Mouse (Mus musculus) olfactory bulb, adult 2 months (tissue): Measurements from ENCODE around the gene Zwint. TPM values are rescaled to one million over a fixed set of nuclear protein-coding genes. Genes with fewer than 3 reads are reported as not detected.
A peak's percentile ranks its signal among the peaks of the same experiment; 100 is the strongest.

Experiments used
- H3K27ac ChIP-seq: fragments of 200-500 bp; 2 replicates; pipeline ENCODE4 v1.5.1; 2012; ENCODE audit warnings: low read depth, low read length; ENCODE audit not compliant: insufficient read depth
- H3K4me1 ChIP-seq: fragments of 200-500 bp; 2 replicates; pipeline ENCODE4 v1.6.1; 2012; ENCODE audit warnings: low read length; ENCODE audit not compliant: control insufficient read depth, insufficient read depth
- H3K4me3 ChIP-seq: fragments of 200-500 bp; 2 replicates; pipeline ENCODE4 v1.5.1; 2012; ENCODE audit warnings: mild to moderate bottlenecking, low read depth, low read length, moderate library complexity; ENCODE audit not compliant: insufficient read depth
- CTCF ChIP-seq: fragments of 200-500 bp; IDR thresholded peaks from 2 replicates; pipeline ENCODE4 v1.5.1; 2012; ENCODE audit warnings: low read depth, mild to moderate bottlenecking, low read length, moderate library complexity; ENCODE audit not compliant: insufficient read depth
- POLR2A ChIP-seq: fragments of 200-500 bp; IDR thresholded peaks from 2 replicates; pipeline ENCODE4 v1.6.1; 2012; ENCODE audit warnings: mild to moderate bottlenecking, low read depth, low read length, moderate library complexity; ENCODE audit not compliant: insufficient read depth
- WGBS: fragments of 180-500 bp; shearing (Covaris S2); methylation state at CpG from one replicate; pipeline ENCODE4 v1.1.7; 2018; 5-methylcytosine and 5-hydroxymethylcytosine counted together
- polyA plus RNA-seq: library from polyadenylated mRNA; stranded (reverse); fragments of >200 nt; gene quantifications from 2 replicates; pipeline ENCODE4 v1.2.4, GENCODE M21; 2012; ENCODE audit warnings: low replicate concordance; ENCODE audit not compliant: missing spikeins, insufficient read depth, insufficient read length

Gene Zwint
- 740 TPM in 1 of 2 replicates, not detected in the other for polyA plus RNA-seq

DNA sequence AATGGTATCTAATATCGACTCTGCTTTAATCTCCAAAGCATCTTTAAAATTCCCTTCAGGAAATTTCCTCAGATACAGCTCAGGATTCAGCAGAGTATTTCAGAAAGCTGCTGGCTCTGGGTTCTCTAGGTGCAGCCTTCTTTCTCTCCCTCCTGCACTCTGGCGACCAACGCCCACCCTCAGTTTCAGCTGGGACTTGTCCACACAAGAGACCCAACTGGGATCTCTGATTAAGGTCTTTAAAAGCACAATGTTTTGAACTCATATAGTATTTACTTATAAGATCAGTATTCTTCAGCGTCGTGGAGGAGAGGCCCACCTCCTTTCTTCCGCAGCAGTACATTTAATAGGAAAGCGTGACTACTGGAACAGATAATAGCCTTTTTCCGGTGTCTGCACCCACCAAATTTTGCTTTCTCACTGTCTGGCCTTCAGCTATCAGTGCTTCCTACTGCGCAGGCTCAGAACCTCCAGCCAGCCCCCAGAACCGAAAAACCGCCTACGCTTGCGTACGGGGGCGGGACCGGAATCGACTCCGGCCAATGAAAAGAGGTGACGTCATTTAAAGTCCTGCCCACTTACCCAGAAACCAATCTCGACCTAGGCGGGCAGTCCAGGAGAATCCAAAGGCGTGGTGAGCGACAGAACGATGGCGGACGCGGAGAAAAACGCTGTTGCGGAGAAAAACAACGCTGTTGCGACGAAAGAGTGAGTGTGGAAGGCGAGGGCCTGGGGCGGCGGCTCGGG is at the start of gene Zwint:
Zwint (plus strand) TSS at position 576 of the 747 bp plus-strand sequence.
- Histone ChIP-seq H3K4me3 (peak within 1 kb of the TSS; percentile 85), H3K4me1 (peaks cover 20% of the 10 kb centered on the region), H3K27ac (peak within 1 kb of the TSS; percentile 88)
- TF ChIP-seq POLR2A (peak; percentile 81), CTCF (no peak)
- 2% methylated on average over 36 of the region's 36 CpGs for WGBS

GRCm38 (mm10) chr10:72613125-72613915 is 41.3 kb upstream of the Zwint start:
- H3K27ac ChIP-seq: no peak overlapping the region
- TF ChIP-seq CTCF: no peak
- no peak for TF ChIP-seq POLR2A
- H3K4me1 ChIP-seq: no peaks in the 10 kb centered on the region
- H3K4me3 ChIP-seq: no peak overlapping the region
- WGBS: 59% methylated on average over 5 of the region's 5 CpGs

DNA sequence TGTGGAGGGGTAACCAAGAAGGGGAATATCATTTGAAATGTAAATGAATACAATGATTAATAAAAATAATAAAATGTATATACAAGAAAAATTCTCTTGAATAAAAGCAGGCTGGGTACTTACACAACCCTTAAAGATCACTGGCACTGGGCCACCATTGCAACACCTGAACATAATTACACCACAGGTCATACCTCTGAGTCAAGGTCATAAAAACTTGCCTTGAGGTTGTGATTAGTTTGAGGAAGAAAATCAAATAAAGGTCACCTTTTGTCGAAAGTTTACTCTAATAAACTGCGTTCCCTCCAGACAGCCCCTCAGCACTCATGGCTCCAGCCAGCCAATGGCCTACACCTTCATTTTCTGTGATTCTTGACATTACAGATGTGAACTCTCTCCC is 38.5 kb upstream of the Zwint start:
- no peaks in the 10 kb centered on the region for H3K4me1 ChIP-seq
- 92% methylated on average over 2 of the region's 2 CpGs for WGBS
- H3K27ac ChIP-seq: no peak overlapping the region
- TF ChIP-seq CTCF (no peak), POLR2A (no peak)
- no peak overlapping the region for H3K4me3 ChIP-seq

GRCm38 (mm10) chr10:72620527-72620926 is 34.1 kb upstream of the Zwint start:
- H3K27ac ChIP-seq: 0 out of 2 replicates have a peak overlapping the region, but pooled peaks have one; percentile 21
- no peaks in the 10 kb centered on the region for H3K4me1 ChIP-seq
- 46% methylated on average over 2 of the region's 2 CpGs for WGBS
- H3K4me3 ChIP-seq: no peak overlapping the region
- TF ChIP-seq CTCF: no peak
- no peak for TF ChIP-seq POLR2A

DNA sequence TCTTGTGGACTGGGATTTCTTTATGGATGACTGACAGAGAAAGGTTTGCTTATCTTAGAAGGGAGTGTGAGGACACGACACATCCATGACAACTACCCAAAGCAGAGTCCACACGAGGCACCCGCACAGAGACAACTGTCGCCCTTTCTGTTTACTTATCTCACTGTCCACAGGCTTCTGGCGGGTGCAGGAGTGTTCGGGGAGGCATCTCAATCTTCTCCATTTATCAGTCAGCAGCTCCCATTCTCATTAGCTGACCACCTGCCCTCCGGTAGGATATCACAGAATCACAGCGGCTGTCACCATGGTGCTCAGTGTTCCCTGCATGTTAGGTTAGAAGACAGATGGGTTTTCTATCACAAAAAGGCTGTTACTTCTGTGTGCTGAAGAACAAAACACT is 31.1 kb upstream of the Zwint start:
- no peaks in the 10 kb centered on the region for H3K4me1 ChIP-seq
- H3K4me3 ChIP-seq: no peak overlapping the region
- no peak overlapping the region for H3K27ac ChIP-seq
- no peak for TF ChIP-seq POLR2A
- no peak for TF ChIP-seq CTCF
- 90% methylated on average over 8 of the region's 8 CpGs for WGBS

DNA sequence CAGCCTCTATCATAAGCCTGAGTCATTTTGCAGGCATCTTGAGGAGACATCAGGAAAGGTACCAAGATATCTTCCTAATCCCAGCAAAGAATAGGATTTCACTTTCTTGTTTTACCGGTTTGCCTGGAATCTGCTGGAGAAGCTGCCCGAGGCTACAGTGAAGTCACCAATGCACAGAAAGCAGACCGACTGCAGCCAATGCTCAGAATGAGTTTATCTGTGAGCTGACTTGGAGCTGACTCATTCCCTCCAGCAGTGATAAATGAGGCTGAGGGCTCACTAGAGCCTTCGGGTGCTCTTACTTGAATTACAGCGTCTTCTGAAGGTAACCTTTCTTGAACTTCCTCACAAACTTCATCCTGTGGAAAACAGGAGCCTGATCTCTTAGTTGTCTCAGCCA is 20.5 kb upstream of the Zwint start:
- Histone ChIP-seq H3K4me3 (no peak overlapping the region), H3K27ac (no peak overlapping the region), H3K4me1 (no peaks in the 10 kb centered on the region)
- no peak for TF ChIP-seq POLR2A
- 39% methylated on average over 5 of the region's 5 CpGs for WGBS

DNA sequence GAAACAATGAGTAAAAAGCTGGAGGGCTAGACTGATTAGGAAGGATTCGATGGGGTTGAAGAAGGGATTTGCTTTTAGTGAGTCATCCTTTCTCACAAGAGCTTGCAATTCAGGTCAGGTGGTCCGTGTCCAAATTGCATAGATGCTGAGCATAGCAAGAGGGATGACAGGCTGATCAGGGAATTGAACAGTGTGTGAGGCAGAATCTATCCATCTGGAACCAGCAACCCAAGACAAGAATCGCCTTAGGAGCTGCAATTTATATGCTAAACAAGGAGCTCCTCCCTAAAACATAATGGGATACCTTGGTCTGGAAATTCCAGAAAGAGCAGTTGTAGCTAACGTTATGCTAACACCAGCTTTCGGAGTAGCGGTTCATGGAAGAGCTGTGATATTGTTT is 3.8 kb upstream of the Zwint start:
- Histone ChIP-seq H3K4me1 (peaks cover 4% of the 10 kb centered on the region), H3K4me3 (no peak overlapping the region), H3K27ac (no peak overlapping the region)
- TF ChIP-seq POLR2A (no peak), CTCF (no peak)
- WGBS: 50% methylated on average over 6 of the region's 6 CpGs

- WGBS: 73% methylated on average over 2 of the region's 2 CpGs
Observed at GRCm38 (mm10) chr10:72653797-72654196, 848 bp upstream of the Zwint start.

DNA sequence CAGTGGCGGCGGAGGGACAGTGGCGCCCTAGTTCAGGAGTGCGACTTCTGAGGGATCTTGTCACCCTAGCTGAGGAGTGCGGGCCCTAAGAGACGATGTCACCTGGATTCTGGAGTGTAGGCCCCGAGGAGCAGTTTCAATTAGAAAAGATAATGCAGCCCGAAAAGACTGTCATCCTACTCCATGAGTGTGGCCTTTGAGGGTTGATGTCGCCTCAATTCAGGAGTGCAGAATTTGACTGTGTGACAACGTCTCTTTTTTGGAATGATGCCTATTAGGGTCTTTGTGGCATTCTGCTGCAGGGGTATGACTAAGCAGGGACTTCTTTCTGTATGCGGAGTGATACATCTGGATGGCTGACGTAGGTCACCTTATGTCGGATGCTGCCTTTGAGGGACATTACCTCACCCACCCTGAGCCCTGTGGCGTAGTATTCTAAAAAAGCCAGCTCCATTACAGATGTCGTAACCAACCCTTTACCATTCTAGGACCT is 418 bp downstream of the Zwint start:
- H3K27ac ChIP-seq: peak overlapping the region; percentile 86
- WGBS: under 1% methylated on average over 15 of the region's 15 CpGs
- no peak for TF ChIP-seq POLR2A
- no peak for TF ChIP-seq CTCF
- H3K4me3 ChIP-seq: peak overlapping the region; percentile 85
- peaks cover 20% of the 10 kb centered on the region for H3K4me1 ChIP-seq

More at GRCm38 (mm10) chr10:72653797-72654196, 848 bp upstream of the Zwint start:
- H3K4me1 ChIP-seq: peaks cover 20% of the 10 kb centered on the region
- no peak overlapping the region for H3K4me3 ChIP-seq
- H3K27ac ChIP-seq: 0 out of 2 replicates have a peak overlapping the region, but pooled peaks have one; percentile 88
- TF ChIP-seq CTCF (no peak), POLR2A (no peak)
